Mouse (Mus musculus): Measurements from ENCODE around the gene Sgsm2. TPM values are rescaled to one million over a fixed set of nuclear protein-coding genes. Genes with fewer than 3 reads are reported as not detected.

Gene Sgsm2
- polyA plus RNA-seq, 1 experiment: 14.5 TPM

DNA sequence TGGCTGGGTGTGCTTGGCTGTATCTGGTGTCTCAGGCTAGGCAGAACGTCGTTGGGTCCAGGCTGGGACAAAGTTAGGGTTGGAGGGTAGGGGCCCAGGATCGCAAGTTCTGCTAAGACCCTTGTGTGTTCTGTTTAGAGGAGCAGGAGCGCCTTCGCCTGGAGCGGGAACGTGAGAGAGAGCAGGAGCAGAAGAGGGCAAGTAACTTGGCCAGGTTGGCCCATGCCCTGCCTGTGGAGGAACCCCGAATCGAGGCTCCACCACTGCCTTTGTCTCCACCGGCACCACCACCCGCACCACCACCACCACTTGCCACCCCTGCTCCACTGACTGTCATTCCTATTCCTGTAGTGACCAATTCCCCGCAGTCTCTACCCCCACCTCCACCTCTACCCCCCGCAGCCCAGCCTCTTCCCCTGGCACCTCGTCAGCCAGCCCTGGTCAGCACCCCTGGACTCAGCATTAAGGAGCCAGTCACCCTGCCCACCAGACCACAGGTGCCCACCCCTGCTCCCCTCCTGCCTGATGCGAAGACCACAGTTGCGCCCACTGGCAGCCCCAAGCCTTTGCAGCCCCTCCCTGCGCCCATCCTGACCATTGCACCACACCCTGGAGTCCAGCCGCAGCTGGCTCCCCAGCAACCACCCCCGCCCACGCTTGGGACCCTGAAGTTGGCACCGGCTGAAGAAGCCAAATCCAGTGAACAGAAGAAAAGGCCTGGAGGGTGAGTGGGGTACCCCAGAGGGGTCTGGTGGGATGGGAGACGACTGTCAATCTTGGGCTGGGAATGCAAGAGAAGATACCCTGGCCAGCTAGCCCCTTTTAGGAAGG lies 60.4 kb downstream of the Sgsm2 start:
- no peak overlapping the region for H3K27ac ChIP-seq (ENCODE audit: control insufficient read depth, insufficient read depth, low read length)
- no peak for TF ChIP-seq POLR2A (IDR thresholded peaks at IDR 0.05; ENCODE audit: control insufficient read depth, extremely low read depth, insufficient read depth, low read length, poor library complexity)
- no peak for TF ChIP-seq CTCF (IDR thresholded peaks at IDR 0.05; ENCODE audit: borderline replicate concordance, control insufficient read depth, extremely low read depth, insufficient read depth, low read length, poor library complexity)
- no peaks in the 10 kb centered on the region for H3K36me3 ChIP-seq (ENCODE audit: control insufficient read depth, insufficient read depth, low read length)
- H3K4me1 ChIP-seq (replicated peaks; ENCODE audit: control insufficient read depth, insufficient read depth, low read length): peaks cover 43% of the 10 kb centered on the region
- H3K4me3 ChIP-seq (ENCODE audit: control insufficient read depth, insufficient read depth, low read length): no peak overlapping the region
- WGBS: 96% methylated on average over 22 of the region's 22 CpGs
- H3K27me3 ChIP-seq (ENCODE audit: control insufficient read depth, insufficient read depth, low read length): no peaks in the 10 kb centered on the region
- DNase-seq: no peak

DNA sequence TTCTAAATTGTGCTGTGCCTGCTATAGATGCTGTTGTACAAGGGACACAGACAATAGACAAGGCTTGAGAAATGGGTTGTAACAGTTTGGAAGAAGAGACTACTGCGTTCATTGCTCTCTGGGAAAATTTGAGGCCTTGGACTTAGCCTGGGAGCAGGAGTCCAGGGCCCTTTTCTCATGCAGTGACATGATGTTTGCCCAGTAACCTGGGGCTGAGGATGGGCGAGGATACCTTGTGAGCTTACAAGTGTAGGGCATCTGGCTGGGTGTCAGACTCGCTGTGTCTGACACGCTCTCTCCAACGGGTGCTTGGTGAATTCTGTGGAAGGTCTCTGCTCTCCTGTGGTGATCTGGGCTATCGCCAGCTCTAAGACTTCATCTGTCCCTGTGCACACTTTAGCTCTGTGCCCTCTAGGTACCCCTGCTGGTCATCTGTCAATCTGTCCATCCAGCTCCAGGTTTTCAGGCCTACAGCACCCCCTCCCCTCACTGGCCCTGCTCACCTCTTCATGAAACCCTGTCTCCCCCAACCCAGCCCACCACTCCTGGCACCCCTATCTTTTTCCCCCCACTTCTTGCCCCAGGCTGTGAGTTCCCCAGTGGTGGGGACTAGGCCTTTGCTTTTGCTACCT lies 61.2 kb downstream of the Sgsm2 start:
- H3K4me3 ChIP-seq (ENCODE audit: control insufficient read depth, insufficient read depth, low read length): no peak overlapping the region
- no peaks in the 10 kb centered on the region for H3K27me3 ChIP-seq (ENCODE audit: control insufficient read depth, insufficient read depth, low read length)
- 92% methylated on average over 6 of the region's 6 CpGs for WGBS
- H3K36me3 ChIP-seq (ENCODE audit: control insufficient read depth, insufficient read depth, low read length): no peaks in the 10 kb centered on the region
- peaks cover 42% of the 10 kb centered on the region for H3K4me1 ChIP-seq (replicated peaks; ENCODE audit: control insufficient read depth, insufficient read depth, low read length)
- no peak overlapping the region for H3K27ac ChIP-seq (ENCODE audit: control insufficient read depth, insufficient read depth, low read length)
- DNase-seq: no peak
- no peak for TF ChIP-seq CTCF (IDR thresholded peaks at IDR 0.05; ENCODE audit: borderline replicate concordance, control insufficient read depth, extremely low read depth, insufficient read depth, low read length, poor library complexity)
- TF ChIP-seq POLR2A (IDR thresholded peaks at IDR 0.05; ENCODE audit: control insufficient read depth, extremely low read depth, insufficient read depth, low read length, poor library complexity): no peak

DNA sequence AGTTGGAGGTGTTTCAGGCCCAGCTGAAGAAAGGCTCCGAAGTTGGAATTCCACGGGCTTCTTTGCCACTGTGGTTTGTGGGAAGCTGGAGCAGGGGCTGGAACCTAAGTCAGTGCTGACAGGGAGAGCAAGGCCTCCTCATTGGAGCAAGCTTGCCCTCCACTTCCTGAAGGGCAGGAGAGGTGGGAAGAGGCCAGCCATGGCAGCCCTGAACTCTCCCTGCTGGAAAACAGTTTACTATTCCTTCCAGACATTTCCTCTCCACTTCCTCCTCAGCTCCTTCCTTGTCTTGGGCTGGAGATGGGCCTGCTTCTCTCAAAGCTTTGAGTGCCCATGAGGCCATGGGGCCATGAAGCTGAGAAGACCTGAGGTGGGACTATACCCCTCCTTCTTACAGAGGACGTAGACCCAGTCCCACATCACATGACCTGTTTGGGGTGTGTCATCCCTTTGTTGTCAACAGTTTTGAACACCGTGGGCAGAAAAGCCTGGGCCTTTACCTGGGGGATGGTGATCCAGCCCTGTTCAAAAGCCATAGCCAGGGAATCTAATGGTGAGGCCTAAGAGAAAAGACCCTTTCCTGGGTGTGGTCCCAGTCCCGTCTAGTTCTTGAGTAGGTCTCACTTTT lies 62.1 kb downstream of the Sgsm2 start:
- Histone ChIP-seq H3K27me3 (ENCODE audit: control insufficient read depth, insufficient read depth, low read length) (no peaks in the 10 kb centered on the region), H3K4me3 (ENCODE audit: control insufficient read depth, insufficient read depth, low read length) (no peak overlapping the region), H3K4me1 (replicated peaks; ENCODE audit: control insufficient read depth, insufficient read depth, low read length) (peaks cover 42% of the 10 kb centered on the region), H3K36me3 (ENCODE audit: control insufficient read depth, insufficient read depth, low read length) (no peaks in the 10 kb centered on the region), H3K27ac (ENCODE audit: control insufficient read depth, insufficient read depth, low read length) (peak overlapping the region; percentile 3; the same call in 1 of the 2 replicates)
- DNase-seq: no peak
- WGBS: 44% methylated on average over 5 of the region's 5 CpGs
- TF ChIP-seq CTCF (IDR thresholded peaks at IDR 0.05; ENCODE audit: borderline replicate concordance, control insufficient read depth, extremely low read depth, insufficient read depth, low read length, poor library complexity) (no peak), POLR2A (IDR thresholded peaks at IDR 0.05; ENCODE audit: control insufficient read depth, extremely low read depth, insufficient read depth, low read length, poor library complexity) (no peak)

DNA sequence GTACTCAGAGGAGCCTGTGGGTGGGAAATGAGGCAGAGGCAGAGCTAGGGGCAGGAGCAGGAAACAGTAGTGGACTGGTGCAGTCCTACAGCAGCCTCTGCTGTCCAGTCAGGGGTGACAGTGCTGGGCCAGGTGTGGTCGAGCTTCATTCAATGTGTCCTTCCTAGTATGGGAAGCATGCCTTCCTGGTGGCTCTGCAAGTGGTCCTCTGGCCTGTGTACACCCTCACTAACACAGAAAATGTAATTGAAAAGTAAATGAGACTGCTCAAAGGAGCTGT lies 62.6 kb downstream of the Sgsm2 start:
- H3K36me3 ChIP-seq (ENCODE audit: control insufficient read depth, insufficient read depth, low read length): no peaks in the 10 kb centered on the region
- H3K4me1 ChIP-seq (replicated peaks; ENCODE audit: control insufficient read depth, insufficient read depth, low read length): peaks cover 43% of the 10 kb centered on the region
- WGBS: 46% methylated on average over 1 of the region's 1 CpGs
- no peak for DNase-seq
- no peaks in the 10 kb centered on the region for H3K27me3 ChIP-seq (ENCODE audit: control insufficient read depth, insufficient read depth, low read length)
- TF ChIP-seq POLR2A (IDR thresholded peaks at IDR 0.05; ENCODE audit: control insufficient read depth, extremely low read depth, insufficient read depth, low read length, poor library complexity) (no peak), CTCF (IDR thresholded peaks at IDR 0.05; ENCODE audit: borderline replicate concordance, control insufficient read depth, extremely low read depth, insufficient read depth, low read length, poor library complexity) (no peak)
- peak overlapping the region; percentile 3; the same call in 1 of the 2 replicates for H3K27ac ChIP-seq (ENCODE audit: control insufficient read depth, insufficient read depth, low read length)
- no peak overlapping the region for H3K4me3 ChIP-seq (ENCODE audit: control insufficient read depth, insufficient read depth, low read length)

DNA sequence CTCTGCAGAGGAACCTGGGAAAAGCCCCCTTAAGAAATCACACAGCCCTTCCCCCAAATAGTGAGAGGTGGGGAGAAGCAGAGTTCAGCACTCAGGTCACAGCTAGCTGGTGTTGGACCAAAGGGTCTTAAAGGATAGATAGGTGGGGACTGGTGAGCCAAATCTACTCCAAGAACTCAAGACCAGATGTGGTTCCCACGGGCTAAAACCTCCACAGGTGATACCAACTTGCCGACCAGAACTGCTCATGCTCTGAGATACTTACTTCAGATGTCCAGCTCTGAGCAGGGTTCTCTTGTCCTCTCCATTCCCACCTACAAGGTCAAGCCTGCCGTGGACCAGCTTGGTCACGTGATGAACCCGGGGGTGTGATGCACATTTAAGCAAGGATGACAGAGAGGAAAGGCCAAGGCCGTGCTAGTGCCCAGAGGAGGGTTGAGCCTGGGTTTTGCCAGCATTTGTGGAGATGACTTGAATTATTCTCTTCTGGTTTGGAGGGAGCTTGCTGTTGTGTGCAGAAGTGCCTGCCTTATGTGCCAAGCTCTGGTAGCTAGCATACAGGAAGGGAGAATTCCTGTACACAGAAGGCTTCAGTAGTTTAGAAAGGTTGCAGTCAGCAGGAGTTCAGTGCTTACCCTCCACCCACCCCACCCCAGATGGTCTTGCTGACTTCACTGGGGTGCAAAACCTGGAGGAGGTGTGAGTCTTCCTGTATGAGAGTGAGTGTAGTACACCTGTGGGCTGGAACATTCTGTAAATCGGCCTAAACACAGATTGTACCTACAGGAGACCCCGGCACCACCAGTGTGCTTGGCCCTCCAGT lies 63.1 kb downstream of the Sgsm2 start:
- H3K36me3 ChIP-seq (ENCODE audit: control insufficient read depth, insufficient read depth, low read length): no peaks in the 10 kb centered on the region
- TF ChIP-seq POLR2A (IDR thresholded peaks at IDR 0.05; ENCODE audit: control insufficient read depth, extremely low read depth, insufficient read depth, low read length, poor library complexity) (no peak), CTCF (IDR thresholded peaks at IDR 0.05; ENCODE audit: borderline replicate concordance, control insufficient read depth, extremely low read depth, insufficient read depth, low read length, poor library complexity) (no peak)
- no peaks in the 10 kb centered on the region for H3K27me3 ChIP-seq (ENCODE audit: control insufficient read depth, insufficient read depth, low read length)
- no peak overlapping the region for H3K27ac ChIP-seq (ENCODE audit: control insufficient read depth, insufficient read depth, low read length)
- 76% methylated on average over 8 of the region's 8 CpGs for WGBS
- H3K4me3 ChIP-seq (ENCODE audit: control insufficient read depth, insufficient read depth, low read length): no peak overlapping the region
- H3K4me1 ChIP-seq (replicated peaks; ENCODE audit: control insufficient read depth, insufficient read depth, low read length): peaks cover 42% of the 10 kb centered on the region
- no peak for DNase-seq

All from thymus, adult 2 months (tissue).